Mouse (Mus musculus) lung, embryonic 16.5 days (tissue): Measurements from ENCODE around the gene Olfr1312. TPM values are rescaled to one million over a fixed set of nuclear protein-coding genes. Genes with fewer than 3 reads are reported as not detected.
"Not testable (repeated sequence)": the region's sequence is repeated elsewhere in the genome, so short reads cannot be mapped to it uniquely, and the experiment has no call there.

Experiments
- ATAC-seq: fragments of 200-750 bp; cut with Nextera tagmentation; 2 replicates; pipeline ENCODE4 v1.8.0; 2017; ENCODE audit warnings: low read depth, mild to moderate bottlenecking, moderate library complexity
- H3K27ac ChIP-seq: fragments of 300-500 bp; sonication (generic); 2 replicates; pipeline ENCODE4 v1.5.1; 2014; ENCODE audit warnings: mild to moderate bottlenecking, control low read depth, low read length
- H3K27me3 ChIP-seq: fragments of 300-500 bp; sonication (generic); 2 replicates; pipeline ENCODE4 v1.6.1; 2014; ENCODE audit warnings: low read depth, low read length, mixed read lengths; ENCODE audit not compliant: control insufficient read depth, insufficient read depth
- H3K36me3 ChIP-seq: fragments of 300-500 bp; sonication (generic); 2 replicates; pipeline ENCODE4 v1.6.1; 2014; ENCODE audit warnings: low read length; ENCODE audit not compliant: control insufficient read depth, insufficient read depth
- H3K4me1 ChIP-seq: fragments of 300-500 bp; sonication (generic); replicated peaks from 2 replicates; pipeline ENCODE4 v1.6.1; 2014; ENCODE audit warnings: low read length, mixed read lengths; ENCODE audit not compliant: control insufficient read depth, insufficient read depth
- H3K4me2 ChIP-seq: fragments of 300-500 bp; sonication (generic); 2 replicates; pipeline ENCODE4 v1.6.1; 2014; ENCODE audit warnings: low read depth, low read length, control low read depth
- H3K4me3 ChIP-seq: fragments of 300-500 bp; sonication (generic); 2 replicates; pipeline ENCODE4 v1.5.1; 2014; ENCODE audit warnings: mild to moderate bottlenecking, low read length, control low read depth
- H3K9ac ChIP-seq: fragments of 300-500 bp; sonication (generic); 2 replicates; pipeline ENCODE4 v1.6.1; 2014; ENCODE audit warnings: low read length, control low read depth
- H3K9me3 ChIP-seq: fragments of 300-500 bp; sonication (generic); 2 replicates; pipeline ENCODE4 v1.6.1; 2016; ENCODE audit warnings: low read length; ENCODE audit not compliant: control insufficient read depth
- WGBS: fragments of 180-500 bp; shearing (Covaris S2); extraction: QIAGEN DNeasy Blood & Tissue Kit; methylation state at CpG from one replicate; pipeline ENCODE4 v1.1.7; 2014; 5-methylcytosine and 5-hydroxymethylcytosine counted together
- polyA plus RNA-seq: library from polyadenylated mRNA; unstranded; fragments of >200 nt; fragmentation: Nextera tagmentation; extraction: Ambion mirVana; gene quantifications from 2 replicates; pipeline ENCODE4 v1.2.1, GENCODE M21; 2015

Olfr1312 gene
- polyA plus RNA-seq: not detected in 2 replicates

- no peak for ATAC-seq
- 28% methylated on average over 1 of the region's 1 CpGs for whole genome bisulfite sequencing
- H3K9ac ChIP-seq: no peak within 1 kb of the TSS
- H3K4me2 ChIP-seq: no peak within 1 kb of the TSS
- no peaks in the 10 kb centered on the region for H3K4me1 ChIP-seq
- no peak within 1 kb of the TSS for H3K4me3 ChIP-seq
- no peak within 1 kb of the TSS for H3K27ac ChIP-seq
- no peaks in the 10 kb centered on the region for H3K9me3 ChIP-seq
- no peaks in the 10 kb centered on the region for H3K27me3 ChIP-seq
- no peaks in the 10 kb centered on the region for H3K36me3 ChIP-seq
Observed at GRCm38 (mm10) chr2:112050138-112050537, at the start of gene Olfr1312. Olfr1312 (minus strand) TSS chr2:112050238.

GRCm38 (mm10) chr2:112096681-112097080, 46.6 kb upstream of the Olfr1312 start, which contains the start of gene Olfr1314:
Olfr1314 (minus strand) TSS chr2:112096781.
- Histone ChIP-seq H3K36me3 (no peaks in the 10 kb centered on the region), H3K9me3 (no peaks in the 10 kb centered on the region), H3K27ac (no peak within 1 kb of the TSS), H3K4me1 (no peaks in the 10 kb centered on the region), H3K27me3 (no peaks in the 10 kb centered on the region), H3K4me2 (no peak within 1 kb of the TSS), H3K4me3 (no peak within 1 kb of the TSS), H3K9ac (no peak within 1 kb of the TSS)
- no peak for ATAC-seq

- no peak for ATAC-seq
- Histone ChIP-seq H3K4me3 (no peak within 1 kb of the TSS), H3K9ac (no peak within 1 kb of the TSS), H3K36me3 (no peaks in the 10 kb centered on the region), H3K4me2 (no peak within 1 kb of the TSS), H3K4me1 (no peaks in the 10 kb centered on the region), H3K27me3 (no peaks in the 10 kb centered on the region), H3K9me3 (no peaks in the 10 kb centered on the region), H3K27ac (no peak within 1 kb of the TSS)
Observed at GRCm38 (mm10) chr2:112077743-112078142, 27.7 kb upstream of the Olfr1312 start, which contains the start of gene Olfr1313. Olfr1313 (minus strand) TSS chr2:112077843.

- not testable (repeated sequence) for H3K4me3 ChIP-seq, H3K27ac ChIP-seq, H3K4me2 ChIP-seq, ATAC-seq, H3K9ac ChIP-seq, H3K27me3 ChIP-seq, H3K9me3 ChIP-seq, H3K4me1 ChIP-seq, H3K36me3 ChIP-seq
- WGBS: 37% methylated on average over 6 of the region's 6 CpGs
Observed at GRCm38 (mm10) chr2:112026971-112027370, 23.1 kb downstream of the Olfr1312 start.

- no peak for ATAC-seq
- no peaks in the 10 kb centered on the region for H3K36me3 ChIP-seq
- WGBS: 77% methylated on average over 2 of the region's 2 CpGs
- H3K9ac ChIP-seq: no peak within 1 kb of the TSS
- H3K27ac ChIP-seq: no peak within 1 kb of the TSS
- H3K4me1 ChIP-seq: no peaks in the 10 kb centered on the region
- H3K27me3 ChIP-seq: no peaks in the 10 kb centered on the region
- no peak within 1 kb of the TSS for H3K4me3 ChIP-seq
- H3K4me2 ChIP-seq: no peak within 1 kb of the TSS
- H3K9me3 ChIP-seq: no peaks in the 10 kb centered on the region
Observed at GRCm38 (mm10) chr2:112024312-112024711, 25.7 kb downstream of the Olfr1312 start, which contains the start of gene Olfr1311. Olfr1311 (minus strand) TSS chr2:112024412.

GRCm38 (mm10) chr2:112014900-112015299, 35.1 kb downstream of the Olfr1312 start:
- H3K9me3 ChIP-seq: no peaks in the 10 kb centered on the region
- no peak overlapping the region for H3K9ac ChIP-seq
- no peak overlapping the region for H3K27ac ChIP-seq
- H3K27me3 ChIP-seq: no peaks in the 10 kb centered on the region
- H3K4me2 ChIP-seq: no peak overlapping the region
- no peak overlapping the region for H3K4me3 ChIP-seq
- no peaks in the 10 kb centered on the region for H3K36me3 ChIP-seq
- 71% methylated on average over 3 of the region's 3 CpGs for WGBS
- ATAC-seq: no peak
- H3K4me1 ChIP-seq: no peaks in the 10 kb centered on the region

GRCm38 (mm10) chr2:112012608-112013007, 37.4 kb downstream of the Olfr1312 start, which contains the start of gene Olfr1310:
Olfr1310 (minus strand) TSS chr2:112012708.
- H3K9me3 ChIP-seq: no peaks in the 10 kb centered on the region
- no peaks in the 10 kb centered on the region for H3K4me1 ChIP-seq
- H3K27ac ChIP-seq: no peak within 1 kb of the TSS
- no peak within 1 kb of the TSS for H3K9ac ChIP-seq
- H3K27me3 ChIP-seq: no peaks in the 10 kb centered on the region
- no peak within 1 kb of the TSS for H3K4me2 ChIP-seq
- no peak within 1 kb of the TSS for H3K4me3 ChIP-seq
- ATAC-seq: no peak
- no peaks in the 10 kb centered on the region for H3K36me3 ChIP-seq

- no peak for ATAC-seq
- Histone ChIP-seq H3K27ac (no peak within 1 kb of the TSS), H3K4me3 (no peak within 1 kb of the TSS), H3K9ac (no peak within 1 kb of the TSS), H3K36me3 (no peaks in the 10 kb centered on the region), H3K9me3 (no peaks in the 10 kb centered on the region), H3K27me3 (no peaks in the 10 kb centered on the region), H3K4me1 (no peaks in the 10 kb centered on the region), H3K4me2 (no peak within 1 kb of the TSS)
- WGBS: 52% methylated on average over 1 of the region's 1 CpGs
Observed at GRCm38 (mm10) chr2:111990181-111990580, 59.9 kb downstream of the Olfr1312 start, which contains the start of gene Olfr1309. Olfr1309 (minus strand) TSS chr2:111990281.
